Mouse (Mus musculus) embryonic stem cell, embryonic (primary cell): ENCODE measurements around the gene Lzts2.

ENCODE experiments used
- CTCF ChIA-PET, 4 experiments: fragments of 300-600 bp in 2 of 4; fragments of 350-600 bp in 2 of 4; sonication (Branson Sonifier 250); formaldehyde crosslinking; loops; one replicate each; lab custom pipeline; 2022; ENCODE audit warnings: inconsistent platforms in 2 of 4; lab: Charles Lee
- POLR2A ChIA-PET, 4 experiments: fragments of 300-600 bp in 2 of 4; fragments of 350-600 bp in 2 of 4; sonication (Branson Sonifier 250); formaldehyde crosslinking; loops; one replicate each; lab custom pipeline; 2022; ENCODE audit warnings: antibody characterized with exemption in 4 of 4, inconsistent platforms in 1 of 4; lab: Charles Lee

The Lzts2 gene

GRCm38 (mm10) chr19:45014335-45014971 is at the start of gene Lzts2:
Gene Lzts2 (plus strand): TSS chr19:45014414.
- ChIA-PET POLR2A (interaction anchor here (0.6 to 9.9 kb wide), 39 partner anchors 9 to 1340 kb away, joined by 3 to 152 read pairs (median 5); partner anchors contain the start of genes Twnk (in 4 of the 4), Kazald1 (in 2 of the 4), Mrpl43 (in 2 of the 4) and Sfxn3 (in 2 of the 4)), CTCF (interaction anchor here (0.5 to 16.7 kb wide), 22 partner anchors 9 to 745 kb away, joined by 3 to 523 read pairs (median 4); partner anchors contain the start of genes Kazald1 (in 1 of the 4), Mrpl43 (in 1 of the 4), Pdzd7 (in 1 of the 4) and Sfxn3 (in 1 of the 4))

DNA sequence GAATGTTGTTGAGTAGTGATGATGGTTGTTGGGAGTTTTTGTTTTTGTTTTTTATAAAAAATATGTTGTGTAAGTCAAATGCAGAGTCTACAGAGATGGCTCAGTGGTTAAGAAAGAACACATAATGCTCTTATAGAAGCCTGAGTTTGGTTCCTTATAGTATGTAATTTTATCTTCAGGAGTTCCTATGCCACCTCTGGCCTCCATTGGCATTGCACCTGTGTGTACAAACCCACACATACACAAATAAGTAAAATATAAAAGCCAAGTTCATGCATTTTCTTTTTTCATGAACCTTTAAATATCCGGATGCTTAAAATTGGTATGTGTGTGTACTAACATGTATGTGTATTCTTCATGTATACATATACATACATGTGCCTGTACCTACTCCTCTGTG is 48.2 kb upstream of the Lzts2 start:
- ChIA-PET POLR2A (no interaction called here), CTCF (interaction anchor here in 1 of 4 experiments (1.7 kb wide), 1 partner anchor 65 kb away, joined by 4 read pairs; no protein-coding TSS in a partner anchor)

- CTCF ChIA-PET: interaction anchor here in 1 of 4 experiments (0.6 to 1.4 kb wide), 2 partner anchors 79 to 1410 kb away, joined by 3 read pairs; partner anchors contain the start of gene Sfxn3
- POLR2A ChIA-PET: interaction anchor here in 1 of 4 experiments (0.7 to 1.5 kb wide), 3 partner anchors 14 to 980 kb away, joined by 3 to 4 read pairs (median 3); no protein-coding TSS in a partner anchor
Measured at GRCm38 (mm10) chr19:44968329-44968728, 45.9 kb upstream of the Lzts2 start.

GRCm38 (mm10) chr19:44976636-44977035 is 37.6 kb upstream of the Lzts2 start:
- POLR2A ChIA-PET: interaction anchor here in 1 of 4 experiments (1.0 to 2.9 kb wide), 2 partner anchors 10 to 15 kb away, joined by 3 to 9 read pairs; no protein-coding TSS in a partner anchor
- CTCF ChIA-PET: interaction anchor here in 3 of 4 experiments (0.7 to 1.5 kb wide), 3 partner anchors 54 to 87 kb away, joined by 3 to 6 read pairs (median 4); no protein-coding TSS in a partner anchor

DNA sequence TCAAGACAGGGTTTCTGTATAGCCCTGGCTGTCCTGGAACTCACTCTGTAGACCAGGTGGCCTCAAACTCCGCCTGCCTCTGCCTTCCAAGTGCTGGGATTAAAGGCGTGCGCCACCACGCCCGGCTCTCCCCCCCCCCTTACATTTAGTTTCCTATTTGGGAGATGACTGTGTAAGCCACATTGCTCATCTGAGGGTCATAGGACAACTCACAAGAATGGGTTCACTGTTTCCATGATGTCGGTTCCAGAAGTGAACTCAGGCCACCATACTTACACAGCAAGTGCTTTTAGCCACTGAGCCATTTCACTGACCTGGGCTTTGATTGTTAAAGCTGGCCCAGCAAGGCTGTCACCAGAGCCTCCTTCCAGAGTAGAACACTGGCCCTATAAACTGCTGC is 37.1 kb upstream of the Lzts2 start:
- CTCF ChIA-PET: interaction anchor here in 2 of 4 experiments (0.7 to 1.5 kb wide), 2 partner anchors 54 to 87 kb away, joined by 4 to 6 read pairs; no protein-coding TSS in a partner anchor
- POLR2A ChIA-PET: interaction anchor here in 2 of 4 experiments (0.6 to 1.3 kb wide), 3 partner anchors 10 to 40 kb away, joined by 3 to 4 read pairs (median 4); no protein-coding TSS in a partner anchor

DNA sequence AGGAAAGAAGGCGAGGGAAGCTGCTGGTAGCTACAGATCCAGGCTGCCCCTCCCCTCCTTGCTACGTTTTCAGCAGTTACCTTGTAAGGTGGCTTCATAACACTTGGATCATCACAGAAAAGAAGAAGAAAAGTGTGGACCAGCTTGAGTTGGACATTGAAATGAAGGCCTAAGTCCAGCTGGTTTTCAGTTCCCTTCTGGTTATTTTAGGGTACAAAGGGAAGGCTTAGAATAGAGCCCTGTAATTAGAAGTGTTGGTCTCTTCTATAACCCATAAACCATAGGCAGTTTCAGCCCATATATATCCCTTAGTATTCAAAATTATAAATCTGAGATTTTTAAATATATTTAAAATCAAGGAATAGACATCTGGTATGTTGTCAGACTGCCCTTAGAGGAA is 33.4 kb upstream of the Lzts2 start:
- CTCF ChIA-PET: interaction anchor here in 2 of 4 experiments (0.6 to 1.1 kb wide), 2 partner anchors 8 to 50 kb away, joined by 4 to 7 read pairs; no protein-coding TSS in a partner anchor
- POLR2A ChIA-PET: interaction anchor here in 2 of 4 experiments (0.7 to 1.7 kb wide), 3 partner anchors 14 to 36 kb away, joined by 3 to 4 read pairs (median 3); no protein-coding TSS in a partner anchor

GRCm38 (mm10) chr19:44982477-44983115 is 31.6 kb upstream of the Lzts2 start:
- POLR2A ChIA-PET: interaction anchor here in 2 of 4 experiments (0.7 to 2.1 kb wide), 10 partner anchors 9 to 226 kb away, joined by 3 to 8 read pairs (median 4); partner anchors contain the start of genes Lzts2 (in 1 of the 2) and Mrpl43 (in 1 of the 2)

GRCm38 (mm10) chr19:44983366-44983765 is 30.8 kb upstream of the Lzts2 start:
- ChIA-PET CTCF (interaction anchor here (0.5 to 1.6 kb wide), 7 partner anchors 13 to 130 kb away, joined by 3 to 7 read pairs (median 6); partner anchors contain the start of gene Slf2 (in 1 of the 4)), POLR2A (interaction anchor here in 3 of 4 experiments (0.6 to 2.1 kb wide), 12 partner anchors 8 to 974 kb away, joined by 3 to 8 read pairs (median 4); partner anchors contain the start of genes Lzts2 (in 1 of the 3) and Mrpl43 (in 1 of the 3))

More at GRCm38 (mm10) chr19:44982477-44983115, 31.6 kb upstream of the Lzts2 start:
- CTCF ChIA-PET: interaction anchor here in 3 of 4 experiments (0.6 to 1.6 kb wide), 5 partner anchors 12 to 81 kb away, joined by 3 to 7 read pairs (median 6); partner anchors contain the start of gene Slf2 (in 1 of the 3)

DNA sequence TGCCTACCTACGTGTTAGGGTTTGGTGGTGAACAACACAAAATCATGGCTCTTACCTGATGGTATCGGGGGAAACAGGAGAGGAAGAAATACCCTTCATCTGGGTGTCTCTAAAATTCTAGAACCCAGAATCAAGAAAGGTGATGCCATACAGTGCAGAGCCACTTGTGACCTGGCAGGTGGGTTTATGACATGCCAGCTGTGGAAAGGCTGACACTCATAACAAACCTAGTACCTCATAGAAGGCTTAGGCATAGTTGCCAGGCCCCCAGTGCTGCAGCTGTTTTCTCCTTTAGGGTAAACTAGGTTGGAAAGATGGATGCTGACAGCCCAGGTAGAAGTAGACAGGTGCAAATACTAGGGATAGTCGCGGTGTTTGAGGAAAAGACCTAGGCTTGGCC is 29.8 kb upstream of the Lzts2 start:
- ChIA-PET POLR2A (interaction anchor here in 1 of 4 experiments (0.7 to 6.4 kb wide), 2 partner anchors 22 to 430 kb away, joined by 6 to 29 read pairs; partner anchors contain the start of genes Mrpl43 and Twnk), CTCF (interaction anchor here in 2 of 4 experiments (1.1 to 3.5 kb wide), 2 partner anchors 46 to 47 kb away, joined by 5 to 19 read pairs; no protein-coding TSS in a partner anchor)

DNA sequence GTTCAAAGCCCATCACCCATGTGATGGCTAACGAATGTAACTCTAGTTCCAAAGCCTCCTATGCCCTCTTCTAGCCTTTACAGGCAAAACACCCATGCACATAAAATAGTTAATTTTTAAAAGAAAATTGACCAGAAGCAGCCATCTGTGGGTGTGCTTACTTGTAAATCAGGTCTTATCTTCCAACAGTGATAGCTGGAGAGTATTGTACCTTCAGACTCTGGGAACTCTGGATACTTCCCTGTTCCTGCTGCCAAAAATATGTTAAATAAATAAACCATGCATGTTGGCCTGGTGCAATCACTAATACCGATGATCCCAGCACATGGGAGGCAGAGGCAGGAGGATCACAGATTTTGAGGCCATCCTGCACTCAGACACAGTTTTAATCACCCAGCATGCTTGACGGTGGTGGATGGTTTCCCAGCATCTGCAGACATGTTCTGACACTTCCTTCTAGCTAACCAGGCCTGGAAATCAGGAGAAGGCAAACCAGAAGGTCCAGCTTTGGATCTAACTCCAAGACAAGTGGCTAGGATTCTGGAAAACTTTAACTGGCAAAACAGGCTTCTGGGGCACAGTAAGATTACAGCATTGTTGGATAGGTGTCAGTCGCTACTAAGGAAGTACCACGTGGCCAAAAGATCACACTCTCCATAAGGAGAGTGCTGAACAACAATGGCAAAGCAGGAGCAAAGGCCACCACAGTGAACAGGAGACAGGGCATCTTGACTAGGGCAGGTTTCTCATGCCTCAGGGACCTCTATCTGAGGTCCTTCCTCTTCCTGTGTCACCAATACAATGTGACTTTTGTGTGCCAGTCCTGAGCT is 28.8 kb upstream of the Lzts2 start:
- ChIA-PET CTCF (interaction anchor here in 3 of 4 experiments (0.6 to 3.5 kb wide), 5 partner anchors 45 to 421 kb away, joined by 3 to 19 read pairs (median 11); no protein-coding TSS in a partner anchor), POLR2A (interaction anchor here in 2 of 4 experiments (1.4 to 6.4 kb wide), 7 partner anchors 10 to 91 kb away, joined by 4 to 29 read pairs (median 5); partner anchors contain the start of genes Lzts2 (in 2 of the 2), Mrpl43 (in 1 of the 2) and Twnk (in 1 of the 2))

DNA sequence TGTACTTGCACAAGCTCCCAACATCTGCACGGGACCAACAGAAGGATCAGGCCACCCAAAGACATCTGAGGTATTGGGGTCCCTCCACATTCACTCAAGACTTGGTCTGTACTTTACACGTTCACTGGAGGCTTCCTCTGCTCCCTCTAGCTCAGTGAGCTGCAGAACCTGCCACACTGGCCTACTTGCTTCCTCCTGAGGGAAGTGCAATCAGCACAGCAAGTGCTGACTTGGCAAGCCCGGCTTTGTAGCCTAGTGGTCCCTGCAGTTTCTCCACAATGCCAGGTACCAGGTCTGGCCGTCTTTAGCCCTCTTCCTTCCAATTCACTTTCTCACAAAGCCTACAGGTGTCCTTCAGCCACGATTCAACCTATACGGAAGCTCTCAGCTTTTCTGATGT is 27.2 kb upstream of the Lzts2 start:
- ChIA-PET CTCF (interaction anchor here (1.8 to 3.5 kb wide), 4 partner anchors 43 to 44 kb away, joined by 5 to 19 read pairs (median 14); no protein-coding TSS in a partner anchor), POLR2A (interaction anchor here in 3 of 4 experiments (0.9 to 6.4 kb wide), 14 partner anchors 9 to 90 kb away, joined by 3 to 29 read pairs (median 4); partner anchors contain the start of genes Lzts2 (in 2 of the 3), Mrpl43 (in 1 of the 3), Slf2 (in 1 of the 3) and Twnk (in 1 of the 3))

GRCm38 (mm10) chr19:44987851-44988250 is 26.4 kb upstream of the Lzts2 start:
- POLR2A ChIA-PET: interaction anchor here in 2 of 4 experiments (1.1 to 6.4 kb wide), 6 partner anchors 12 to 53 kb away, joined by 3 to 29 read pairs (median 8); partner anchors contain the start of genes Lzts2 (in 1 of the 2), Mrpl43 (in 1 of the 2) and Twnk (in 1 of the 2)
- CTCF ChIA-PET: interaction anchor here in 3 of 4 experiments (1.8 to 3.5 kb wide), 3 partner anchors 42 to 43 kb away, joined by 5 to 19 read pairs (median 11); no protein-coding TSS in a partner anchor

- CTCF ChIA-PET: interaction anchor here in 3 of 4 experiments (0.7 to 4.7 kb wide), 7 partner anchors 14 to 43 kb away, joined by 3 to 28 read pairs (median 5); partner anchors contain the start of genes Mrpl43 (in 2 of the 3) and Twnk (in 1 of the 3)
- POLR2A ChIA-PET: interaction anchor here in 2 of 4 experiments (0.9 to 6.4 kb wide), 7 partner anchors 18 to 53 kb away, joined by 3 to 29 read pairs (median 5); partner anchors contain the start of genes Mrpl43 (in 2 of the 2) and Twnk (in 2 of the 2)
Measured at GRCm38 (mm10) chr19:44988321-44988720, 25.9 kb upstream of the Lzts2 start.

DNA sequence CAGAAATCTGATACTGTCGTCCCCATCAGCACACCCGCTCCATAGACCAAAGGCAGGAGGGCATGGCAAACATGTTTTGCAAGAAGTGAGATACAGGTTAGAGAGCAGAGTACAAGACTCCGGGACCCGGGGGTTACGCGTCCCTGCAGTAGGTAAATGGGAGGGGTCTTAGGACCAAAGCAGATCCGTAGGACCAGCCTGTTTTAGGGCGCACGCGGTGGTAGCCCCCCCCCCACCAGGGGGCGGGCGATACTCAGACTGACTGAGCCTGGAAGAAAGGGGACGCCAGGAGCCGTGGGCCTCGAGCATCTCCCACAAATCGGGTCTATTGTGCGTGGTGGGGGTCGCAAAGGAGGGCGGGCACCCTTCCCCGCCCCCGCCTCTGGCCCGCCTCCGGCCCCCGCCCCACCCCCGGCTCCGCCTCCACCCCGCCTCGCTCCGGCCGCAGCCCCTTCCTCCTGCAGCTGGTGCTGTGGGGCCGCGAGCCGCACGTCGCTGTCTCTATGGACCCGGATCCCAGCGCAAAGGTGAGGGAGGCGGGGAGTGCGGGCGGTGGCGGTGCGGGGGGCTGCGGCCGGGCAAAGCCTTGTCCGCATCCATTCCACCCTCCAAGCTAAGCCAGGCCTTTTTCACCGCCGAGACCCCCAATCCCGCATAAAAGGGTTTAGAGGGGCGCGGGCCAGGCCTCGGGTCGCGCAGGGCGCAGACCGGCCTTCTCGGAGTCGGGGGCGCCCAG is 25.2 kb upstream of the Lzts2 start, which contains the start of gene Sema4g:
Sema4g (plus strand) TSS at position 271 of the 736 bp plus-strand sequence.
- ChIA-PET CTCF (interaction anchor here (0.6 to 4.7 kb wide), 14 partner anchors 8 to 1256 kb away, joined by 3 to 28 read pairs (median 4); partner anchors contain the start of genes Mrpl43 (in 2 of the 4) and Twnk (in 1 of the 4)), POLR2A (interaction anchor here in 3 of 4 experiments (0.6 to 6.4 kb wide), 14 partner anchors 13 to 504 kb away, joined by 3 to 29 read pairs (median 4); partner anchors contain the start of genes Mrpl43 (in 2 of the 3), Twnk (in 2 of the 3) and Slf2 (in 1 of the 3))
